Mouse (Mus musculus) liver, embryonic 16.5 days (tissue): ENCODE data around the gene Birc5. TPM values are rescaled to one million over a fixed set of nuclear protein-coding genes. Genes with fewer than 3 reads are reported as not detected.

Experiments
- ATAC-seq: fragments of 200-750 bp; cut with Nextera tagmentation; 2 replicates; pipeline ENCODE4 v1.8.0; 2017; ENCODE audit warnings: low read depth, mild to moderate bottlenecking, moderate number of reproducible peaks, moderate library complexity
- H3K27ac ChIP-seq: fragments of 300-500 bp; sonication (generic); 2 replicates; pipeline ENCODE4 v1.5.1; 2014; ENCODE audit warnings: mild to moderate bottlenecking, low read length
- H3K27me3 ChIP-seq: fragments of 300-500 bp; sonication (generic); 2 replicates; pipeline ENCODE4 v1.6.1; 2014; ENCODE audit warnings: low read depth, low read length, mixed read lengths; ENCODE audit not compliant: control insufficient read depth, insufficient read depth
- H3K36me3 ChIP-seq: fragments of 300-500 bp; sonication (generic); 2 replicates; pipeline ENCODE4 v1.6.1; 2014; ENCODE audit warnings: mild to moderate bottlenecking; ENCODE audit not compliant: control insufficient read depth, insufficient read depth
- H3K4me1 ChIP-seq: fragments of 300-500 bp; sonication (generic); 2 replicates; pipeline ENCODE4 v1.6.1; 2014; ENCODE audit warnings: low read depth, low read length, mixed read lengths; ENCODE audit not compliant: control insufficient read depth
- H3K4me2 ChIP-seq: fragments of 300-500 bp; sonication (generic); 2 replicates; pipeline ENCODE4 v1.6.1; 2014; ENCODE audit warnings: low read depth, low read length, mixed read lengths
- H3K4me3 ChIP-seq: fragments of 300-500 bp; sonication (generic); 2 replicates; pipeline ENCODE4 v1.5.1; 2014; ENCODE audit warnings: low read depth, mild to moderate bottlenecking, low read length
- H3K9ac ChIP-seq: fragments of 300-500 bp; sonication (generic); 2 replicates; pipeline ENCODE4 v1.6.1; 2014; ENCODE audit warnings: low read depth, low read length
- H3K9me3 ChIP-seq: fragments of 300-500 bp; sonication (generic); replicated peaks from 2 replicates; pipeline ENCODE4 v1.6.1; 2016; ENCODE audit warnings: low read length; ENCODE audit not compliant: control insufficient read depth
- WGBS: fragments of 180-500 bp; shearing (Covaris S2); extraction: QIAGEN DNeasy Blood & Tissue Kit; methylation state at CpG from one replicate; pipeline ENCODE4 v1.1.7; 2014; ENCODE audit not compliant: insufficient replicate concordance; 5-methylcytosine and 5-hydroxymethylcytosine counted together
- polyA plus RNA-seq: library from polyadenylated mRNA; unstranded; fragments of >200 nt; fragmentation: Nextera tagmentation; extraction: Ambion mirVana; gene quantifications from 2 replicates; pipeline ENCODE4 v1.2.1, GENCODE M21; 2015

The Birc5 gene
- polyA plus RNA-seq, 1 experiment from 2014 or later = 298 TPM

GRCm38 (mm10) chr11:117871911-117872584, 23.0 kb downstream of the Birc5 start:
- Histone ChIP-seq H3K36me3 (no peaks in the 10 kb centered on the region), H3K9me3 (no peaks in the 10 kb centered on the region), H3K27me3 (peaks cover 22% of the 10 kb centered on the region), H3K27ac (no peak overlapping the region), H3K4me2 (no peak overlapping the region), H3K4me1 (peaks cover 5% of the 10 kb centered on the region), H3K9ac (no peak overlapping the region), H3K4me3 (no peak overlapping the region)
- WGBS = 31% methylated on average over 12 of the region's 12 CpGs
- ATAC-seq = no peak

GRCm38 (mm10) chr11:117872861-117873608, 24.0 kb downstream of the Birc5 start, which contains the start of gene Tha1:
TSS of gene Tha1 (minus strand) at chr11:117873481.
- Histone ChIP-seq H3K9ac (peak within 1 kb of the TSS; percentile 58), H3K4me1 (peaks cover 11% of the 10 kb centered on the region), H3K9me3 (no peaks in the 10 kb centered on the region), H3K4me3 (peak within 1 kb of the TSS; percentile 64), H3K4me2 (peak within 1 kb of the TSS; percentile 70), H3K36me3 (no peaks in the 10 kb centered on the region), H3K27ac (no peak within 1 kb of the TSS), H3K27me3 (peaks cover 22% of the 10 kb centered on the region)
- ATAC-seq = peak; percentile 57
- WGBS = 2% methylated on average over 51 of the region's 51 CpGs

- no peaks in the 10 kb centered on the region for H3K36me3 ChIP-seq
- ATAC-seq = no peak
- 51% methylated on average over 4 of the region's 4 CpGs for WGBS
- no peak overlapping the region for H3K9ac ChIP-seq
- no peaks in the 10 kb centered on the region for H3K9me3 ChIP-seq
- H3K27me3 ChIP-seq = peaks cover 22% of the 10 kb centered on the region
- no peak overlapping the region for H3K27ac ChIP-seq
- peaks cover 21% of the 10 kb centered on the region for H3K4me1 ChIP-seq
- H3K4me3 ChIP-seq = no peak overlapping the region
- H3K4me2 ChIP-seq = no peak overlapping the region
Measured at GRCm38 (mm10) chr11:117874419-117874818, 25.4 kb downstream of the Birc5 start.

GRCm38 (mm10) chr11:117875681-117876080, 26.6 kb downstream of the Birc5 start:
- H3K27ac ChIP-seq = no peak overlapping the region
- no peaks in the 10 kb centered on the region for H3K36me3 ChIP-seq
- no peak overlapping the region for H3K4me3 ChIP-seq
- H3K4me2 ChIP-seq = no peak overlapping the region
- no peak for ATAC-seq
- H3K27me3 ChIP-seq = peaks cover 22% of the 10 kb centered on the region
- 54% methylated on average over 6 of the region's 6 CpGs for WGBS
- H3K9me3 ChIP-seq = no peaks in the 10 kb centered on the region
- H3K4me1 ChIP-seq = peaks cover 21% of the 10 kb centered on the region
- no peak overlapping the region for H3K9ac ChIP-seq

- Histone ChIP-seq H3K36me3 (no peaks in the 10 kb centered on the region), H3K9ac (no peak overlapping the region), H3K4me3 (no peak overlapping the region), H3K4me2 (peak overlapping the region; percentile 25; the same call in 1 of the 2 replicates), H3K27ac (peak overlapping the region; percentile 55), H3K27me3 (peaks cover 5% of the 10 kb centered on the region), H3K9me3 (no peaks in the 10 kb centered on the region), H3K4me1 (peaks cover 21% of the 10 kb centered on the region)
- ATAC-seq = peak; percentile 78
- WGBS = 6% methylated on average over 13 of the region's 13 CpGs
Measured at GRCm38 (mm10) chr11:117877917-117878745, 29.1 kb downstream of the Birc5 start.

- H3K27ac ChIP-seq = peak overlapping the region; percentile 55; the same call in 1 of the 2 replicates
- H3K4me1 ChIP-seq = peaks cover 21% of the 10 kb centered on the region
- H3K36me3 ChIP-seq = no peaks in the 10 kb centered on the region
- peak overlapping the region; percentile 25; the same call in 1 of the 2 replicates for H3K4me2 ChIP-seq
- H3K9ac ChIP-seq = no peak overlapping the region
- H3K4me3 ChIP-seq = no peak overlapping the region
- H3K9me3 ChIP-seq = no peaks in the 10 kb centered on the region
- no peaks in the 10 kb centered on the region for H3K27me3 ChIP-seq
- 8% methylated on average over 8 of the region's 8 CpGs for WGBS
- no peak for ATAC-seq
Measured at GRCm38 (mm10) chr11:117878892-117879291, 29.8 kb downstream of the Birc5 start.

GRCm38 (mm10) chr11:117879676-117880075, 30.6 kb downstream of the Birc5 start:
- no peak overlapping the region for H3K9ac ChIP-seq
- H3K4me2 ChIP-seq = no peak overlapping the region
- H3K27ac ChIP-seq = no peak overlapping the region
- WGBS = 61% methylated on average over 6 of the region's 6 CpGs
- H3K27me3 ChIP-seq = no peaks in the 10 kb centered on the region
- no peak for ATAC-seq
- peaks cover 21% of the 10 kb centered on the region for H3K4me1 ChIP-seq
- H3K9me3 ChIP-seq = no peaks in the 10 kb centered on the region
- H3K4me3 ChIP-seq = no peak overlapping the region
- no peaks in the 10 kb centered on the region for H3K36me3 ChIP-seq

- ATAC-seq = no peak
- H3K36me3 ChIP-seq = no peaks in the 10 kb centered on the region
- H3K4me1 ChIP-seq = peaks cover 19% of the 10 kb centered on the region
- 71% methylated on average over 9 of the region's 9 CpGs for WGBS
- no peaks in the 10 kb centered on the region for H3K9me3 ChIP-seq
- no peak overlapping the region for H3K4me2 ChIP-seq
- no peak overlapping the region for H3K27ac ChIP-seq
- H3K9ac ChIP-seq = no peak overlapping the region
- no peak overlapping the region for H3K4me3 ChIP-seq
- no peaks in the 10 kb centered on the region for H3K27me3 ChIP-seq
Measured at GRCm38 (mm10) chr11:117880336-117880976, 31.4 kb downstream of the Birc5 start.
